Mouse (Mus musculus) hindbrain, embryonic 14.5 days (tissue): ENCODE results near the gene Lyplal1. TPM values are rescaled to one million over a fixed set of nuclear protein-coding genes. Genes with fewer than 3 reads are reported as not detected.

Experiments
- ATAC-seq: fragments of 200-750 bp; cut with Nextera tagmentation; 2 replicates; pipeline ENCODE4 v1.8.0; 2017; ENCODE audit warnings: moderate number of reproducible peaks, mild to moderate bottlenecking, moderate TSS enrichment, moderate library complexity; ENCODE audit not compliant: low FRiP score
- DNase-seq: peaks from one replicate; pipeline ENCODE4 v3.0.0-alpha.2; 2015; ENCODE audit warnings: low spot score
- H3K27ac ChIP-seq: fragments of 300-500 bp; sonication (generic); 2 replicates; pipeline ENCODE4 v1.5.1; 2014; ENCODE audit warnings: mild to moderate bottlenecking, moderate library complexity
- H3K27me3 ChIP-seq: fragments of 300-500 bp; sonication (generic); 2 replicates; pipeline ENCODE4 v1.6.1; 2014; ENCODE audit warnings: mild to moderate bottlenecking, low read length, mixed read lengths; ENCODE audit not compliant: control insufficient read depth, insufficient read depth
- H3K36me3 ChIP-seq: fragments of 300-500 bp; sonication (generic); replicated peaks from 2 replicates; pipeline ENCODE4 v1.6.1; 2014; ENCODE audit not compliant: control insufficient read depth, insufficient read depth
- H3K4me1 ChIP-seq: fragments of 300-500 bp; sonication (generic); replicated peaks from 2 replicates; pipeline ENCODE4 v1.6.1; 2014; ENCODE audit warnings: antibody characterized with exemption, low read length, mixed read lengths; ENCODE audit not compliant: control insufficient read depth, insufficient read depth
- H3K4me2 ChIP-seq: fragments of 300-500 bp; sonication (generic); replicated peaks from 2 replicates; pipeline ENCODE4 v1.6.1; 2014; ENCODE audit warnings: mild to moderate bottlenecking, moderate library complexity
- H3K4me3 ChIP-seq: fragments of 300-500 bp; sonication (generic); replicated peaks from 2 replicates; pipeline ENCODE4 v1.5.1; 2014; ENCODE audit warnings: mild to moderate bottlenecking, low read length
- H3K9ac ChIP-seq: fragments of 300-500 bp; sonication (generic); 2 replicates; pipeline ENCODE4 v1.6.1; 2014
- H3K9me3 ChIP-seq: fragments of 300-500 bp; sonication (generic); 2 replicates; pipeline ENCODE4 v1.6.1; 2016; ENCODE audit warnings: low read length; ENCODE audit not compliant: control insufficient read depth
- WGBS: fragments of 180-500 bp; shearing (Covaris S2); extraction: QIAGEN DNeasy Blood & Tissue Kit; methylation state at CpG from one replicate; pipeline ENCODE4 v1.1.7; 2014; 5-methylcytosine and 5-hydroxymethylcytosine counted together
- polyA plus RNA-seq: library from polyadenylated mRNA; unstranded; fragments of >200 nt; fragmentation: Nextera tagmentation; extraction: Ambion mirVana; gene quantifications from 2 replicates; pipeline ENCODE4 v1.2.1, GENCODE M21; 2014

The Lyplal1 gene
- polyA plus RNA-seq, result 18.3 and 18.4 TPM in 2 replicates

DNA sequence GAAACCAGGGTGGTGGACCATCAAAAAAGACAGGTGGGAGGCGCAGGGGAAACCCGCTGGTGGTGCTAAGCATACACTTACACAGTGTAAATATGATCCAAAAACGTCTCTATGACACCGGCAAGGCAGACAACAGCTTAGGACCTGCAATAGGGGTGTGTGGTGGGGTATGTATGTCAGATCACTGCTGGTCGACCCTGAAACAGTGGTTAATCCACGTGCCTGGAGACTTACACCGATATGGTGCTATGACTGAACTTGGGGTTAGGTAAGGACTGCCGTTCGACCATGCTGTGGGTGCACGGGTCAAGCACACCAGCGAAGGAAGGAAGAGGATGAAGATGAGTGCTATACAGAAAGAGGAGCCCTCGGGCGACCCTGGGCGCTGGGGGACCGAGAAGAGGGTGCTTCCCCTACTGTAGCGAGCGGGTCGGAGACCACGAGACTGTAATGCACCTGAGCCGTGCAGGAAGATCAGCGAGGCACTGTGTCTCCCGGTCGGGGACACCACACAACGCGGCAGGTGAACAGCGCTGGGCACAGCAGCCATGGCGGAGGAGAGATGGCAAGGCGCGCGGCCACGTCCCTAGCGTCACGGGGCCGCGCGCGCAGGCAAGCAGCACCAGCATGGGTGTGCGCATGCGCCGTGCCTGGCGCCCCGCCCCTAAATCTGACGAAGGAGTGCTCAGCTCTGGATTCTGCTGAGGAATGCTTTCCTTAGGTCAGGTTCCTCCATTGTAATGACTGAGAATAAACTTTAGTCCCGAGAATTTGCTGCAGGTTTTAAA, at the start of gene Lyplal1:
TSS of gene Lyplal1 (minus strand) at position 610 of the 788 bp plus-strand sequence.
- peak; percentile 98 for DNase-seq
- H3K27ac ChIP-seq, result peak within 1 kb of the TSS; percentile 91
- H3K27me3 ChIP-seq, result no peaks in the 10 kb centered on the region
- peak within 1 kb of the TSS; percentile 63 for H3K4me3 ChIP-seq
- ATAC-seq, result peak; percentile 95
- peaks cover 4% of the 10 kb centered on the region for H3K4me1 ChIP-seq
- WGBS, result 6% methylated on average over 44 of the region's 44 CpGs
- H3K36me3 ChIP-seq, result peaks cover 2% of the 10 kb centered on the region; the same call in 1 of the 2 replicates
- peak within 1 kb of the TSS; percentile 90 for H3K9ac ChIP-seq
- H3K9me3 ChIP-seq, result no peaks in the 10 kb centered on the region
- H3K4me2 ChIP-seq, result peak within 1 kb of the TSS; percentile 70

DNA sequence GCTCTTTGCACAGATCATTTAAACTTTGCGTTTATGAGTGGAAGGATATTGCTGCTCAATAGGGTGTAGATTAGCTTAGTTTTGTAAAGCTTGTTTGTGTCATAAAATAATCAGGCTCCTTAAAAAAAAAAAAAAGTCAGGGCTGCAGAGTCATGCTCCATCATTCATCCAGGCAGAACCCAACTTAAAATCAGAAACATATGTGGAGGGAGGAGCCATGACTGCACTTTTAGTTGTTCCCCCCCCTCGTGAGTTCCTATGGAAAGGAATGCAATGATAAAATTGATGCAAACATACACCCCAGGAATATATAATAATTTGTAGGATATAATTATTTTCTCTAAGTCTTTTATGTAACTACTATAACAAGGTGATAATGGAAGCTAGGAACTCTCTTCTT, 46.5 kb upstream of the Lyplal1 start:
- DNase-seq, result no peak
- no peaks in the 10 kb centered on the region for H3K27me3 ChIP-seq
- 67% methylated on average over 2 of the region's 2 CpGs for WGBS
- peak overlapping the region; percentile 26; the same call in 1 of the 2 replicates for H3K27ac ChIP-seq
- H3K4me3 ChIP-seq, result no peak overlapping the region
- no peak overlapping the region for H3K9ac ChIP-seq
- H3K36me3 ChIP-seq, result no peaks in the 10 kb centered on the region
- no peaks in the 10 kb centered on the region for H3K4me1 ChIP-seq
- H3K4me2 ChIP-seq, result no peak overlapping the region
- no peak for ATAC-seq
- H3K9me3 ChIP-seq, result no peaks in the 10 kb centered on the region

DNA sequence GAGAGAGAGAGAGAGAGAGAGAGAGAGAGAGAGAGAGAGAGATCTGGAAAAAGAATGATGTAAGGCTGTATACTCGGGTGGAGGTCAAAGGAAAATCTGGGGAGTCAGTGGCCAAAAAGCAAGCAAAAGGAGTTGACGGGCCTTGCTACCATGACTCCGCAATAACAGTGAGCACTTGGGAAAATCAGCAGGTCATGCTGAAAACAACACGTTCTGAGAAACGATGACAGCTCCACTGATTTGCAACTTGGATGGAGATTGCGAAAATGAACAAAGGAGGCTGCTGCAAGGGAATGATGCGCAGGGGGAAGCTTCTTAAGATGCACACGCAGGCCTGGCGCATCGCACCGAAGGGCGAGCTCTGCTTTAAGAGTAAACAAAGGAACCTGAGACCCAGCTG, 46.1 kb upstream of the Lyplal1 start:
- no peak for ATAC-seq
- no peak overlapping the region for H3K4me2 ChIP-seq
- no peaks in the 10 kb centered on the region for H3K9me3 ChIP-seq

DNA sequence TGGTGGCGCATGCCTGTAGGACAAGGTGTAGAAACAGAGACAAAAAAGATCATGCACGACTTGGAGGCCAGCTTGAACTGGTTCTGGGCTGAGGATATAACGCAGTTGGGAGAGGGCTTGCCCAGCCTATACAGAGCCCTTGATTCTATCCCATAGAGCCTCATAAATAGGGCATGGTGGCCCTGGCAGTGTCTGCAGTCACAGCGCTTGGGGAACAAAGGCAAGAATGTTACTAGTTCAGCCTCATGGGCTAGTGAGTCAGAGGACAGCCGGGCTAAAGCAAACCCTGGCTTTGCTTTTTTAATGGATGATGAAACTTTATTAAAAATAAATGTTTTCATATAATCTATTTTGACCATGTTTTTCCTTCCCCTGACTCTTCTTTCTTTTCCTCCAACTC, 33.3 kb upstream of the Lyplal1 start:
- H3K27me3 ChIP-seq, result no peaks in the 10 kb centered on the region
- no peak for ATAC-seq
- 64% methylated on average over 5 of the region's 5 CpGs for WGBS

More for the DNA sequence above, 46.1 kb upstream of the Lyplal1 start:
- Histone ChIP-seq H3K27me3 (no peaks in the 10 kb centered on the region), H3K27ac (peak overlapping the region; percentile 26; the same call in 1 of the 2 replicates), H3K36me3 (no peaks in the 10 kb centered on the region), H3K4me3 (no peak overlapping the region), H3K4me1 (no peaks in the 10 kb centered on the region), H3K9ac (no peak overlapping the region)
- 50% methylated on average over 12 of the region's 12 CpGs for WGBS
- DNase-seq, result no peak

DNA sequence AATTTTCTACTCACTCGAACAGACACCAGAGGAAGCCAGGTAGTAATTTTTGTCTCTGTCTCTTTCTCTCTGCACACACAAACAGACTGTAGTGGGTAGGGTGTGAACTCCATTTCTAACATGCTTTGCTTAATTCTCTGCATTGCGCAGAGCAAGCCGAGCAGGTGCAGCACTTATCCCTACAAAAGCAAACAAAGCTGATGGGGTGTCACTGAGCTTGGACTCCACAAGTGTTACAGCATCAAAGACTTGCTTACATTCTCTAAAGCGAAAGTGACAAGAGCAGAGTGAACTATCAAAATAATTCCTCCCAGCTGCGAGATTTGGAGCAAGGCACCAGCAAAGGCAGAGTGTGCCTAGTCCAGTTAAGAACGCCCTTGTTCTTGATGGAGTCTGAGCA, 28.3 kb upstream of the Lyplal1 start:
- Histone ChIP-seq H3K27ac (no peak overlapping the region), H3K27me3 (no peaks in the 10 kb centered on the region), H3K36me3 (no peaks in the 10 kb centered on the region), H3K4me1 (no peaks in the 10 kb centered on the region), H3K9ac (no peak overlapping the region), H3K4me3 (no peak overlapping the region), H3K4me2 (no peak overlapping the region), H3K9me3 (no peaks in the 10 kb centered on the region)
- ATAC-seq, result no peak
- 80% methylated on average over 6 of the region's 6 CpGs for WGBS
- DNase-seq, result no peak

More for the DNA sequence above, 33.3 kb upstream of the Lyplal1 start:
- Histone ChIP-seq H3K9ac (no peak overlapping the region), H3K36me3 (no peaks in the 10 kb centered on the region), H3K4me3 (no peak overlapping the region), H3K4me2 (no peak overlapping the region), H3K4me1 (no peaks in the 10 kb centered on the region), H3K27ac (no peak overlapping the region), H3K9me3 (no peaks in the 10 kb centered on the region)
- DNase-seq, result no peak

DNA sequence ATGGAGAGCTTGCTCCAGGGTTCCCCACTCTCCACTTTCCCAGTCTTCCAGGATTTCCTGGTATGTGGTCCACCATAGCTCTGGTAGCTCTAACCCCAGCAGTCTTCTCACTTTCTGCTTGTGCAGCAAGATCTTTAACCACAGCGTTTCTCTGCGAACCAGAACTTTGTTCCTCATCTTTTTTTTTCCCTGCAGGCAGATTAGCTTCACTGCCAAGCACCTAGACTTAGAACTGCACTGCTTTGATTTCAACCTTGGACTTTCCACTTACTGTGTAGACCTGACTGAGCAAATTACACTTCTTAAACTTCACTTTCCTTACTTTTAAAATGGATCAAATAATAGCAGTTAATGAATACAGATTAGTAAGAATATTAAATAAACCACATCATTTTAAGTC, 23.1 kb upstream of the Lyplal1 start:
- 91% methylated on average over 2 of the region's 2 CpGs for WGBS

DNA sequence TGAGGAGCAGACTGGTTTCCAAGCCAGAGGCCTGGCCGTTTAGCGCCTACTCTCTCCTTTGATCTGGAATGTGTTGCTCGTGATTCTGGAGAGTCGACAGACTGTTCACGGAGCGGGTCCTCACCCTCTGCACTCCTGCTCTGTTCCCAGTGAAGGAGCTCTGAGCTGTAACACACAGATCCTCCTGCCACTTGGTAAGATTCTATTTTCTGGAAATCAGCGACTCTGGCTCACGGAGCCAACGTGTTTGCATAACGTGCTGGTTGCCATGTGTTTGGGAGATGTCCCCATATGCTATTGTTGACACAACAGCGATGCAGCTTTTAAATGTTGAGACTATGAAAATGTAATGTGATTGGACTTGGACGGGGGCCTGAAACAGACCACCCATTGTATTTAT, 20.8 kb upstream of the Lyplal1 start:
- Histone ChIP-seq H3K27me3 (no peaks in the 10 kb centered on the region), H3K4me2 (no peak overlapping the region), H3K36me3 (no peaks in the 10 kb centered on the region), H3K4me1 (no peaks in the 10 kb centered on the region), H3K9me3 (no peaks in the 10 kb centered on the region), H3K27ac (no peak overlapping the region), H3K4me3 (no peak overlapping the region), H3K9ac (no peak overlapping the region)
- DNase-seq (no peak), ATAC-seq (no peak)
- WGBS, result 78% methylated on average over 12 of the region's 12 CpGs

More for the DNA sequence above, 23.1 kb upstream of the Lyplal1 start:
- Histone ChIP-seq H3K4me3 (no peak overlapping the region), H3K36me3 (no peaks in the 10 kb centered on the region), H3K9me3 (no peaks in the 10 kb centered on the region), H3K9ac (no peak overlapping the region), H3K4me2 (no peak overlapping the region), H3K4me1 (no peaks in the 10 kb centered on the region), H3K27me3 (no peaks in the 10 kb centered on the region), H3K27ac (no peak overlapping the region)
- DNase-seq, result no peak
- ATAC-seq, result no peak

DNA sequence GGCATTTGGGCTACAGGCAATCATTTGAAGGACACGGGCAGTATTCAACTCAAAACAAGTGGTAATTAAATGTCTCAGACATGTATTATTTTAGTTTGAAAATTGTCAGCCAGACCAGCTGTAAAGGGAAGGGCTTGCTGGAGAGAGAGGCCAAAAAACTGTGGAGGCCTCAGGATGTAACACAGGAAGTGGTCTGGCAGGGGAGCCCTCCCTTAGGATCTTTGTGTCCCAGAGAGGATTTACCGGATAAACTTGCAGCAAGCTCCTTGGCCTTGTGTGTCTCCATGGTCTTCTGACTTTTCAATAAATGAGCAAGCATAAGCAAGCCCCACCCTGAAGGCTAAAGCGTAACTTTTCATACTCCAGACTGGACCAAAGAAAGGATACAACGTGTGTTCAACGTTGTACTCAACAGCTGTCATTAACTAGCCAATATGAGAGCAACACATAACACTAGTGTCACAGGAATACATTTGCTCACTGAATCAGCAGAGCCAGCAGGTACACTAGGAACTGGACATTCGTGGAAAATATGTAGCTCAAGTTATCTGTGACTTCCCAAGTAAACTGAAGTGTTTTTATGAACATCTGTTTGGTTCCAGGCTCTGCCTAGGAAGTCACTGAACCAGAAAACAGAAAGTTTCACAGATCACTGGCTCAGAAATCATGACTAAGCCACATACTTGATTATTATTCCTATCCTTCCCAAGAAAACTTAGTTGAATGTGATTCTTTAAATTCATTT, 19.7 kb upstream of the Lyplal1 start:
- Histone ChIP-seq H3K9me3 (no peaks in the 10 kb centered on the region), H3K9ac (no peak overlapping the region), H3K27ac (no peak overlapping the region), H3K4me2 (no peak overlapping the region), H3K27me3 (no peaks in the 10 kb centered on the region), H3K4me1 (no peaks in the 10 kb centered on the region), H3K36me3 (no peaks in the 10 kb centered on the region), H3K4me3 (no peak overlapping the region)
- ATAC-seq, result no peak
- WGBS, result 82% methylated on average over 6 of the region's 6 CpGs
- DNase-seq, result no peak

DNA sequence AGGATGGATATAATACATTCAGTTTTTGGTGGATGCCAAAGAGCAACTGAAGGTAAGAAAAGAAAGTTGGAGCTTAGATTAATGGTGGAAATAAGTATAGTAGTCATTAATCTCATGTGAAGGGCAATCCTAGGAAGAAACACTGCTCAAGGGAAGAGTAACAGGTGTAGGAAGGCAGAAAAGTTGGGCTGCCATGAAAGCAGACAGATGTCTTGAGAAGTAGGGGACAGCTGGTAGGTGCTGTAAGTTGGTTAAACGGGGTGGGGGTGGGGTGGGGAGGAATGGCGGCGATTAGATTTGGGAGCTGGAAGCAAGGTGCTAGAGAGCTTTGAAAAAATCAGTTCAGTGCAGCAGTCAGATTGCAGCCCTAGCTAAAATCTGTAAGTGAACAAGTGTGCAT, 14.4 kb upstream of the Lyplal1 start:
- H3K27me3 ChIP-seq, result no peaks in the 10 kb centered on the region
- 85% methylated on average over 3 of the region's 3 CpGs for WGBS
- H3K4me3 ChIP-seq, result no peak overlapping the region
- H3K4me2 ChIP-seq, result no peak overlapping the region
- H3K9me3 ChIP-seq, result no peaks in the 10 kb centered on the region
- DNase-seq (no peak), ATAC-seq (no peak)
- H3K4me1 ChIP-seq, result no peaks in the 10 kb centered on the region
- H3K9ac ChIP-seq, result no peak overlapping the region
- no peaks in the 10 kb centered on the region for H3K36me3 ChIP-seq
- H3K27ac ChIP-seq, result no peak overlapping the region
